ENCODE assay signal across 26 mouse cellular contexts in the genomic region with DNA sequence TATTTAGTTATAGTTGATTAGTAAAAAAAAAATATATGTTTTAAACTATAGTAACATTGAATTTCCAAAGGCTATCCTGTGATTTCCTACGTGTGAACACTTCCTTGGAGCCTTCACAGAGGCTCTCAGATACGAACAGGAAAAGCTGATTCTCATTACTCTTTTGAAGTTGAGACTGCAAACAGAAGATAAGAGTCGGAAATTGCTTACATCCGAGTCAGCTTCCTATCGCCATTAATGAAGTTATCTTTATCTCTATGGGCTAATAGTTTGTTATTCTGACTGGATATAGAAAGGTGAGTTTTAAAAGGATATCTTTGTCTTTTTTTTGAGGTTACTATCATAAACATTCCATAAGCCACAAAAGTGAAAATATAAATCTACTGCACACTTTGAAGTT.
DNase-seq lines count a peak whose midpoint lies in the region; ATAC-seq and TF ChIP-seq lines count a peak whose summit lies in the region.
"Had no signal": no experiment of that assay in that cellular context is flagged by ENCODE, and none has a peak within 500 bp of the region (broad histone marks: within the 10 kb centered on the region; RNA-seq: fewer than 3 reads in every experiment).

No protein-coding gene starts in this region.

- no peaks in the 10 kb centered on the region for H3K9me3 ChIP-seq in lung, postnatal 0 days (ENCODE audit: low read length)
- H3K9me3 ChIP-seq in MEL (replicated peaks; ENCODE audit: insufficient read depth, low read length) = no peaks in the 10 kb centered on the region
- no peaks in the 10 kb centered on the region for H3K9me3 ChIP-seq in forebrain, embryonic 12.5 days
- H3K9me3 ChIP-seq: embryonic facial prominence, embryonic 12.5 days; embryonic facial prominence, embryonic 15.5 days; forebrain, embryonic 15.5 days; heart, embryonic 12.5 days; heart, embryonic 15.5 days; hindbrain, embryonic 10.5 days; hindbrain, embryonic 13.5 days had no signal

- no peaks in the 10 kb centered on the region for H3K4me1 ChIP-seq in lung, postnatal 0 days (ENCODE audit: insufficient read depth, low read depth, low read length)
- peaks cover 2 to 3% of the 10 kb centered on the region in 2 experiments; a peak in 3 of 4 replicates for H3K4me1 ChIP-seq in MEL (ENCODE audit: control insufficient read depth in 1 of 2, insufficient read depth in 2 of 2, low read length in 2 of 2)
- H3K4me1 ChIP-seq in forebrain, embryonic 12.5 days = no peaks in the 10 kb centered on the region
- H3K4me1 ChIP-seq: embryonic facial prominence, embryonic 15.5 days; forebrain, embryonic 15.5 days; heart, embryonic 12.5 days; heart, embryonic 15.5 days had no signal

- no peak overlapping the region for H3K9ac ChIP-seq in lung, postnatal 0 days (replicated peaks; ENCODE audit: low read depth)
- H3K9ac ChIP-seq in MEL (ENCODE audit: control insufficient read depth, low read depth, low read length, poor library complexity, severe bottlenecking) = no peak overlapping the region
- no peak overlapping the region for H3K9ac ChIP-seq in forebrain, embryonic 12.5 days
- H3K9ac ChIP-seq: embryonic facial prominence, embryonic 12.5 days; embryonic facial prominence, embryonic 15.5 days; forebrain, embryonic 15.5 days; heart, embryonic 12.5 days; heart, embryonic 15.5 days; hindbrain, embryonic 13.5 days had no signal

- H3K4me3 ChIP-seq in lung, postnatal 0 days (ENCODE audit: low read depth, low read length) = no peak overlapping the region
- no peak overlapping the region for H3K4me3 ChIP-seq in MEL (ENCODE audit: control insufficient read depth in 1 of 2, insufficient read depth in 1 of 2, low read depth in 2 of 2, low read length in 2 of 2)
- H3K4me3 ChIP-seq in forebrain, embryonic 12.5 days (replicated peaks) = no peak overlapping the region
- H3K4me3 ChIP-seq: embryonic facial prominence, embryonic 12.5 days; embryonic facial prominence, embryonic 15.5 days; forebrain, embryonic 15.5 days; heart, embryonic 12.5 days; heart, embryonic 15.5 days; hindbrain, embryonic 10.5 days; hindbrain, embryonic 13.5 days had no signal

- no peaks in the 10 kb centered on the region for H3K36me3 ChIP-seq in lung, postnatal 0 days (ENCODE audit: insufficient read depth, low read length)
- peaks cover 0 to 5% of the 10 kb centered on the region in 2 experiments; a peak in 2 of 4 replicates for H3K36me3 ChIP-seq in MEL (ENCODE audit: control insufficient read depth in 1 of 2, insufficient read depth in 2 of 2, low read length in 2 of 2)
- H3K36me3 ChIP-seq in forebrain, embryonic 12.5 days (replicated peaks) = no peaks in the 10 kb centered on the region
- H3K36me3 ChIP-seq: embryonic facial prominence, embryonic 12.5 days; embryonic facial prominence, embryonic 15.5 days; forebrain, embryonic 15.5 days; heart, embryonic 12.5 days; heart, embryonic 15.5 days; hindbrain, embryonic 10.5 days; hindbrain, embryonic 13.5 days had no signal

- no peak for ATAC-seq in lung, postnatal 0 days
- ATAC-seq in forebrain, embryonic 12.5 days (ENCODE audit: low FRiP score) = no peak
- ATAC-seq: forebrain, embryonic 15.5 days; hindbrain, embryonic 16.5 days had no signal

- no peak for TF ChIP-seq POLR2A in MEL (IDR thresholded peaks at IDR 0.05; ENCODE audit: control insufficient read depth in 1 of 2, insufficient read depth in 1 of 2, low read depth in 1 of 2, low read length in 2 of 2, poor library complexity in 1 of 2)

- H3K4me2 ChIP-seq in lung, postnatal 0 days (replicated peaks; ENCODE audit: low read depth, low read length) = no peak overlapping the region
- no peak overlapping the region for H3K4me2 ChIP-seq in forebrain, embryonic 12.5 days
- H3K4me2 ChIP-seq: embryonic facial prominence, embryonic 12.5 days; embryonic facial prominence, embryonic 15.5 days; forebrain, embryonic 15.5 days; heart, embryonic 12.5 days; heart, embryonic 15.5 days; hindbrain, embryonic 13.5 days had no signal

- no peak for TF ChIP-seq CTCF in lung, postnatal 0 days (IDR thresholded peaks at IDR 0.05)
- TF ChIP-seq CTCF in MEL (IDR thresholded peaks at IDR 0.05 in 2 of 3, conservative IDR thresholded peaks at IDR 0.05 in 1 of 3; ENCODE audit: control insufficient read depth in 1 of 3, insufficient read depth in 1 of 3, low read depth in 2 of 3, low read length in 3 of 3, poor library complexity in 1 of 3, severe bottlenecking in 1 of 3) = no peak

- H3K27me3 ChIP-seq in lung, postnatal 0 days (replicated peaks; ENCODE audit: insufficient read depth, low read length) = no peaks in the 10 kb centered on the region
- H3K27me3 ChIP-seq in MEL (ENCODE audit: control insufficient read depth in 1 of 2, insufficient read depth in 2 of 2, low read length in 2 of 2) = no peaks in the 10 kb centered on the region
- H3K27me3 ChIP-seq in forebrain, embryonic 12.5 days = no peaks in the 10 kb centered on the region
- H3K27me3 ChIP-seq: embryonic facial prominence, embryonic 12.5 days; embryonic facial prominence, embryonic 15.5 days; forebrain, embryonic 15.5 days; heart, embryonic 12.5 days; heart, embryonic 15.5 days; hindbrain, embryonic 13.5 days had no signal

- WGBS in lung, postnatal 0 days = 5% methylated on average over 5 of the region's 5 CpGs
- 81% methylated on average over 5 of the region's 5 CpGs for WGBS in forebrain, embryonic 12.5 days

- peak; percentile 0 for DNase-seq in kidney, adult 9 months
- no peak for DNase-seq in kidney, postnatal 36 days
- peak; percentile 20 for DNase-seq in lung, postnatal 0 days (ENCODE audit: low spot score)
- DNase-seq in lung, adult 18-20 months = no peak
- DNase-seq in 416B (ENCODE audit: low read depth) (peak; percentile 69), MEL (ENCODE audit: low read depth, low spot score) (peak; percentile 43)
- DNase-seq in Muller cell, postnatal 12 days (ENCODE audit: inconsistent ontology term) = no peak
- DNase-seq: adrenal gland, adult 2 months; adrenal gland, postnatal 14 days; cerebellum, adult 11 months; cerebellum, adult 2 months; cerebellum, adult 9-11 months; cerebellum, postnatal 25 days; gastrocnemius, postnatal 25 days; heart, adult 18-20 months; heart, postnatal 10 days; heart, postnatal 36 days had no signal

- H3K79me2 ChIP-seq in MEL (ENCODE audit: control insufficient read depth, insufficient read depth, low read length, poor library complexity) = no peaks in the 10 kb centered on the region

- TF ChIP-seq RAD21 in MEL (IDR thresholded peaks at IDR 0.05; ENCODE audit: low read depth, low read length) = no peak

- peak; percentile 86 for TF ChIP-seq EP300 in lung, postnatal 0 days (IDR thresholded peaks at IDR 0.05)
- TF ChIP-seq EP300 in MEL (IDR thresholded peaks at IDR 0.05; ENCODE audit: low read depth in 1 of 2, low read length in 2 of 2) = peak; percentile 75

- H3K27ac ChIP-seq in lung, postnatal 0 days (ENCODE audit: low read length) = no peak overlapping the region
- no peak overlapping the region for H3K27ac ChIP-seq in MEL (ENCODE audit: control insufficient read depth, low read depth, low read length)
- no peak overlapping the region for H3K27ac ChIP-seq in forebrain, embryonic 12.5 days
- H3K27ac ChIP-seq: embryonic facial prominence, embryonic 12.5 days; embryonic facial prominence, embryonic 15.5 days; forebrain, embryonic 15.5 days; heart, embryonic 15.5 days; hindbrain, embryonic 10.5 days; hindbrain, embryonic 13.5 days had no signal

TF ChIP-seq in MEL, 35 proteins besides CTCF, POLR2A, EP300 and RAD21:
- no peak for TF ChIP-seq CHD1 (IDR thresholded peaks at IDR 0.05; ENCODE audit: low read depth, low read length)
- no peak for TF ChIP-seq UBTF (IDR thresholded peaks at IDR 0.05; ENCODE audit: borderline replicate concordance, insufficient read depth, low read depth, low read length)
- no peak for TF ChIP-seq MAX (IDR thresholded peaks at IDR 0.05; ENCODE audit: low read length)
- no peak for TF ChIP-seq ZNF384 (IDR thresholded peaks at IDR 0.05; ENCODE audit: low read depth, low read length)
- TF ChIP-seq MEF2A (IDR thresholded peaks at IDR 0.05; ENCODE audit: extremely low read depth, insufficient replicate concordance, low read depth, low read length, poor library complexity, severe bottlenecking) = no peak
- no peak for TF ChIP-seq CHD2 (IDR thresholded peaks at IDR 0.05; ENCODE audit: low read length)
- no peak for TF ChIP-seq BHLHE40 (IDR thresholded peaks at IDR 0.05; ENCODE audit: borderline replicate concordance, low read depth, low read length)
- peak; percentile 79 for TF ChIP-seq GATA1 (IDR thresholded peaks at IDR 0.05; ENCODE audit: low read depth, low read length)
- no peak for TF ChIP-seq USF2 (IDR thresholded peaks at IDR 0.05; ENCODE audit: borderline replicate concordance in 1 of 2, insufficient read depth in 1 of 2, low read depth in 1 of 2, low read length in 2 of 2)
- no peak for TF ChIP-seq USF1 (IDR thresholded peaks at IDR 0.05; ENCODE audit: low read depth, low read length)
- peak; percentile 42; the same call in 1 of the 2 replicates for TF ChIP-seq RCOR1 (IDR thresholded peaks at IDR 0.05; ENCODE audit: low read depth, low read length)
- no peak for TF ChIP-seq TCF12 (IDR thresholded peaks at IDR 0.05; ENCODE audit: low read depth, low read length)
- no peak for TF ChIP-seq MYC (IDR thresholded peaks at IDR 0.05; ENCODE audit: low read depth, low read length)

Comparison
In these comparisons a context has a peak if more than half of its experiments do, and no peak if none do; other contexts are left out.
1. DNase-seq: peak in kidney, adult 9 months (single experiment), lung, postnatal 0 days (single experiment), 416B (single experiment) and MEL (single experiment); none in kidney, postnatal 36 days (0 of 2), lung, adult 18-20 months (0 of 2) and Muller cell, postnatal 12 days (single experiment).